Mouse (Mus musculus): ENCODE measurements at regions not wholly inside any gene's neighbourhood (a gene's known extent, or its start where the extent isn't known, plus 50 kb on each side); places are given as distances from the start of the nearest gene placed in this dataset.

DNA sequence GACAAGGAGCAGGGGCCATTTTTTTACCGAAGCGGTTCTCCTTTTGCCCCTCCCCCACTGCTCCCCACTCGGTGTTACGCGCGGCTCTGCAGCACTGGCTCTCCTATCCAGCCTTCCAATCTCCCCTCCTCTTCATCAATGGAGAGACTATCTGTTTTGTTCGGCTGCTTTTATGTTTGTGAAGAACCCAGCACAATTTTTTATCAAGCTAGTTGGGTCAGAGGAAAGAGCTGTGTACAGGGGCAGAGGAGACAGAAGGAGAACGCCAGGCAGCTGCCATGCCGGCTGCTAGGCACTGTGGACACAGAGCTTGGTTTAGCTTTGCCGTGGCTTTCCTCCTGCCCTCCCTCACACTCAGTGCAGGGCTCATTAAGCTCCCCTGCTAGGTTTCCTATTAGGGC lies 280.3 kb downstream of the Sox11 start:
- DNase-seq (ENCODE audit: low read depth, low spot score) = no peak

DNA sequence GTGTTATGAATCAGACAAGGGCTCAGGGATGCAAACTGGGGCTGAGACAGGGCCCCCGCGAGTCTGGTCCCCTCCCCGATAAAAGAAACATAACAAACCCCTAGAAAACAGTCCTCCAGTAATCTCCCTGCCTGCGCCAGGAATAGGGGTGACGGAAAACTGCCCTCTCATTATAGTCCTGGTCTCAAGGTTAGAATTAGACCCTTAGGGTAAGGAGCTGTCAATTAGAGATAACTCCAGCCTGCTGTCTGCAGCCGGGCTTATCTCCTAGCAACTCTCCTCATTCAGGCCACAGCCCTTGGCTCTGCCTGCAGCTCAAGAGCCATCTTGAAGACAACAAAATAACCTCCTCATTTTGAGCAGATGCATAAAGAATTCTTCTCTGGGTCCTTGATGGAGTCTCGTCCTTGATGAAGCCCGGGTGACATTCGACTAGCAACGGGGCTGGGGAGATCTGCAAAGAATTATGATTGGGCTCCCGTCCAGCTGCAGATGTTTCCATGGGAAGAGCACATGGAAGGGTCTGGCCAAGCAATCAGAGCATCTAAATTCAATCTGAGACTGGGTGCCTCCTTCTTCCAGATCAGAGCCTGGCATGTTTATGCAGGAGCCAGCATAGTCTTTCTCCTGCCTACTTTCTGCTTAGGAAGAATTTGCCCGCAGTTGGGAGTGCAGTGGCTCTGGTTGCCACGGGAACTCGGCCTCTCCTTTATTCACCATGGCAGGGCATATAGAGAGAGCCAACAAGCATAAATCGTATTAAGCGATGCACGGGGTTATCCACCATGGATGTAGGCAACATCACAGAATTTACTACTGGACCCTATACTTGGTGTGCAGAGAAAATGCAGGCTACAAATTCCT lies 281.2 kb downstream of the Sox11 start:
- DNase-seq (ENCODE audit: low read depth, low spot score) = no peak

DNA sequence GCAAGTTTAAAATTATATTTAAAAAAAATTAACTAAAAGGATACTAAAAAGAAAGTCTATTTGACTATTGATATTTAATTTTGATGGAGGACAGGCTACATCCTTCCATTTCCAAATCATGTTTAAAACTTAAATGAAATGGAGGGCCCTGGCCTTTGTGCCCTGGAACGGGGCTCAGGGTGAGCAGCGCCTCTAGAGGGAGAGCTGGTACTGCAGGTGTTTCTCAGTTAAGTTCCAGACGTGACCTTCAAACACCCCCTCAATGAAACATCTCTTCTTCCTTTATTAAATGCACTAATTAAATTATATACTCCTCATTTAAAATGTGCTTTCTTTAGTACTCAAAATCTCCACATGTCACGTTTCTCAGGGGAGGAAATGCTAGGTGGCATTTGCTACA lies 282.5 kb downstream of the Sox11 start:
- DNase-seq (ENCODE audit: low read depth, low spot score) = no peak

DNA sequence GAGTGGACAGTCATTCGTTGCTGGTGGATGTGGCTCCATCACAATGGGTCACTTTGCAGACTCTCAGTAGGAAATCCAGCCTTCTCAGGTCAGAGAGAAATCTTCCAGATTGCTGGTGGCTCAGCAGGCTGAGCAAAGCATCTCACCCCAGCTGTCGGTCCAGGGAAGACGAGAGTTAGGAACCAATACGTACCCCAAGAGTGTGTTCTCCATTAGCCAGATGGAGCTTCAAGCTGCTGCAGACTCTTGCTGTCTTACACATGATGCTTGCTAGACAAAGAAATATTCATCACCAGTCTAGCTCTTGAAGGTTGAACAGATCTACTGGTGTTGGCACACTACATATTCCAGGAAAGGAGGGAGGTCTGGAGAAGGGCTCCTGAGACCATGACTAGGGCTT lies 288.0 kb downstream of the Sox11 start:
- DNase-seq (ENCODE audit: low read depth, low spot score) = no peak

DNA sequence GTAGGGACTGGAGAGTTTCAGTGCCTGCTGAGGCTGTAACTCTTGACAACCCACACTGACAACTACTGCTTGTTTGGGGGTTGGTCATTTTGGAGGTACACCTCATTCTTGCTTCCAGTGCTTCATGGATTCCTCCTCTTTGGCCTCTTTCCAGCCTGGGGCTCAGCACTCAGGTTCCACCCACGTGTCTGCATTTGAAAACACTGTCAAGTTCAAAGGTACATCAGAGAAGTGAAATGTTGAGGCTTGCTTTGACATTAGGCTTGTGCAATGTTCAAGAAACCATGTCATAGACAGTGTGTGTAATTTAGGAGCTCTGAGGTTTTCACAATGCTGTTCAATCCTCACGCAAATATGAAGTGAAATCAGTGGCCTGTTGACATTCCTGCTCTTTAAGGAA lies 304.5 kb downstream of the Sox11 start:
- DNase-seq (ENCODE audit: low read depth, low spot score) = no peak

DNA sequence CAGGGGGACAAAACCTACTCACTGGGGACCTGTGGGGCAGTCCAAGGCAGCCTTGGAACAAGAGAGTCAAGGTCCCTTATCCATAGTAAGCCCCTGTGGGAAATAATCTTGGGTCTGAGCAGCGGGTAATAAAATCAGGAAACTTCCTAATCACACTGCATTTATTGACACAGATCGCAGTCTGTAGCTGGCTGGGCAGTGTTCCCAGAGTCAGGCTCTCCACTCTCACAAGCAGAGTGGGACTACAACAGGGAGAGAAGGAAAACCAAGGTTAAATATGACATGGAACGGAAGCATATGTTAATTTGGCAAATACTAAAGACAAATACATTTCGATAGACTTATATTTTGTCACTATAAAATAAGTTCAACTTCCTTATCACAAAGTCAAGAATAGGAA lies 322.6 kb downstream of the Sox11 start:
- DNase-seq (ENCODE audit: low read depth, low spot score) = no peak

DNA sequence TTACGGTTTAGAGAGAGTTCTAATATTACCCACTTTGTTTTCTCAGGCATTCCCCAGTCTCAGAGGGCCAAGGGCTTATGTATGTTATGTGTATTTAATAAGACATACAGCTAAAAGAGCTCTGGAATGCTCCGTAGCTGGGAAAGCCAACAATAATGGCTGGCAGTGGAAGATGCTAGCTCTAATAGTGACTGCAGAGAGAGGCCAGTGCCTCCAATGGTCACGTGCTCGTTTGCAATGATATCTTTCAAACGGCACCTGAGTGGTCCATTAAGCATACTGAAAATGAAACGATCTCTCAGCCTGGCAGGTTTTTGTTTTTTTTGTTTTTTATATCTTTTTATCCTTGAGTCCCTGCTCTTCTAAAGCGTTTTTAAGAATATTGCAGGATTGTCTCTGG lies 324.0 kb downstream of the Sox11 start:
- no peak for DNase-seq (ENCODE audit: low read depth, low spot score)

DNA sequence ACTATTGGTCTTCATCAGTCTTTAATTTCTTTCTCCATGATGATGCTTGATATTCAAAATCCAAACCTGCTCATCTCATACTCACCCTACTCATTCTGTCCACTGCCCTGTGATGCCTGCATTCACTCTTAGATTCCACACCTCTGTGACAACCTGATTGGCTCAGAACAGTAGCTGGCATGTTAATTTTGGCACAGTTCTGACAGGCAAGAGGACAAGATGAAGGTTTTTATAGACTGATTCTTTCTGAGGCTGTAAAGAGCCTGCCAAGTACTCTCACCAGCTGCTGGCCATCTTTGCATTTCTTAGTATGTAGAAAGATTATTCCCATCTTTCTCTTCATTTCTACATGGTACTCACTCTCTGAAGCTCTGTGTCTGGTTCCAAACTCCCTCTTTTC lies 343.1 kb downstream of the Sox11 start:
- no peak for DNase-seq (ENCODE audit: low read depth, low spot score)

DNA sequence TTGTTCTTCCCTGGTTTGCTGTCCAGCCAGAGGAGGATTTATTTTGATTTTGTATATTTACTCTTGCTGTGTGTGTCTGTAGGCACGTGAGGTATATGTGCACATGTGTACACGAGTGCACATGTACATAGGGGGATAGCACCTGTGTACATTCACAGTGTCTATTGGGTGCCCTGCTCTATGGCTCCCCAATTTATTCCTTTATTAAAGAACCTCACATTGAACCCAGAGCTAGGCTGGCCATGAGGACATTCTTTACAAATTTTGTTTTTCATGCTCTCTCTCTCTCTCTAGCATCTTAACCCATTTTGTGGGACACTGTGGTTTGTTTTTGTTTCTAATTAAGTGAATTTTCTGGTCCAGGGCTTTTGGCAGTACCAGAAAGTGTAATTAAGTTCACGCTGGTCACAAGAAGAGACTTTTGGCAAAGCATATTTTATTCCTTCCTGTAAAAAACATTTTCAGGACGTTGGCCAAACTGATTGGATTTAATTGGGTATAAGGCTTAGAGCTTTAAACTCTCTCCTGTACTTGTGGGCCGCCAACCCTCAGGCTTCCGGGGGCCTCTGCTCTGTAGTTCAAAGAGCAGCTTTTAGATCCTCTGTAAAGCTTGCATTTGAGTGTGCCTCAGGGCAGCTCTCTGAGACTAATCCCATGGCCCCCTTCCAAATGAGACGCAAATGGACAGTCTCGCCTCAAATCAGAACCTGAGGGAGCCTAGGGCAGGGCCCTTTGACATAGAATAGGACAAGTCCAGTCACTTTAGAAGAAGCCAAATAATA lies 365.9 kb downstream of the Sox11 start:
- DNase-seq (ENCODE audit: low read depth, low spot score) = no peak

DNA sequence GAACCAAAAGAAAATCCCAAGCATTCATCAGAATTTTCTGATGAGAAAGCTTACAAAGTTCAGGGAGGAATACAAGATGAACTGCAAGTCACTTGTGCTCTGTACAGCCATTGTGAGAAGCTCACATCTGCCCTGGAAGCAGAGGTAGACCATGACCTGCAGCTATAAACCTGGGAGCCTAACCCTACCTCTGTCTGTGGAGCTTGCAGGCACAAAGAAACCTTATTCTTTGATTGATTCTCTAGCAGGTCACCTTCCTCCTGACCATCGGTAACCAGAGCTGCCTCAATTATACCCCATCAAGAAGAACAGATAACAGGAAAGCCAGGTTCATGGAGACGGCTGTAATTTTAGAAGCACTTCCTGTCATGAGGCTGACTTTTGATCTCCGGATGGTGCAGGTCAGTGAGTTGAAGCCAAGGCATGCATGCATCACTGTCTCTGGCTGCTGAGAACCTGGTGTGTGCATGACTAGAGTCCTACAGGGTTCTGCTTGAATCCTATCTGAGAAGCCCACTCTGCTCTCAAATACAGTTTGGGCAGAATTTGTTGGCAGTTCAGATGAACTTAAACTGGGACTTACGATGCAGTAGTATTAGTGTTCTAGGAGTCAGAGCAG lies 369.8 kb downstream of the Sox11 start:
- no peak for DNase-seq (ENCODE audit: low read depth, low spot score)

DNA sequence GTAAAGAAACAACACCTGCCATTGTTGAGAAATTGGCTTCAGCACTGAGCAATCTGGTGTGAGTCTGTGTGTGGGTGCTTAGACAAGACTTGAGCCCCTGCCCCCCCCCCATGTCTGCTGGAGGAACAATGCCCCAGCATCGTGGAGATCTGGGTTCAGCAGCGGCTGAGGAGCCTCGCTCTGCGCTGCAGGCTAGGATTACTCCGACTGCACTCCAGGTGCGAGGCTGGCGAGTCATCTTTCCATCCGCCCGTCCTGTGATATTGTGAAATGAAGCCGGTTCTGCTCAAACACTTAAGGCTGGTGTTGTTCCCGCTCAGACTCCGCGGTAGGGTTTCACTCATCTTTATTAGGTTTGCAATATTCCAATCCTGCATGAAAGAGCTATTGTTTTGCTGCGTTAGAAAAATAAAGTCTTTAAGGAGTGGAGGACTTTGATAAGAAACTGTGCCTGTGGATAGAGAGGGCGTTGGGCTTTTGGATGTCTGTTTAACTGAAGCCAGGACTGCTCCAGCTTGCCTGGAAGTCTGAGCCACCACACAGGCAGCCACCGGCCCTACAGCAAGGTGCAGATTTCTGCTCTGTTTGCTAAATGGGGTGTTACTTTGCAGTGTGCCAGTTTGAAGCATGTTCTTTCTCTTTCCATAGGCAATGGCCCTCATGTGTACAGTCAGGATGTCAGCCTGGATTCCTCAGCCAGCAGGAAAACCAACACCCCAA lies 375.2 kb downstream of the Sox11 start:
- DNase-seq (ENCODE audit: low read depth, low spot score) = no peak

DNA sequence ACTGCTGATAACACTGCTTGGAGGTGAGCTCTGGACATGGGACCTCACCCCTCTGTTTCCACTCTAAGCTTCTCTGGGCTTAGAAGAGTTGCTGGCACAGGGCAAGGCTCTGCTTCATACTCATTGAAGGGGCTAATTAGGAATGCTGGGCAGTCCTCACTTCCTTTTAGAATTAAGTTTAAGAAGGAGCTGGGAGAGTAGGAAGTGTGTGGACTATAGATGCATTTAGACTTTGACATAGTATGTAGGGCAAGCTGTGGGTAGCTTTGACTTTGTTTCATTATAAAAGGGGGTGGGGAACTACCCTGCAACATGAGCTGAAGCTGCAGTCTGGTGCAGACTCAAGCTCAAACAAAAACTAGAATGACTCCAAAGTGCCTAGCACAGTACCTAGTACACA lies 378.5 kb downstream of the Sox11 start:
- DNase-seq (ENCODE audit: low read depth, low spot score) = no peak

DNA sequence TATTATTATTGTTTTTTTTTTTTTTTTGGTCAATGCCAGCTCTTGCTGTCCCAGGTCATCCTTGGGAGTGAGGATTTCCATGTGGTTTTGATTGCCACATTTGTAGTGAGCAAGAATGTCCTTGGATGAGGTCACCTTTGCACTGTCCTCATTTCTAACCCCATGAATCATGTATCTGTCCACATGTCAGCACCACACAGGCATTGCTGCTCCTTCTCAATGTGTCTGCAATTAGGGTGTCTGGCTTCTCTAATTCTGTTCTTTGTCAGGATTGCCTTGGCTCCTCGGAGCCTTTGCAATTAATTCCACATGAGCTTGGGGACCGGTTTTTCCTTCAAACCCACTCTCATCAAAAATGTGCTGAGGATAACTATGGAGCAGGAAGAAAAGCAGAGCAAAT lies 402.5 kb downstream of the Sox11 start:
- DNase-seq (ENCODE audit: low read depth, low spot score) = no peak

DNA sequence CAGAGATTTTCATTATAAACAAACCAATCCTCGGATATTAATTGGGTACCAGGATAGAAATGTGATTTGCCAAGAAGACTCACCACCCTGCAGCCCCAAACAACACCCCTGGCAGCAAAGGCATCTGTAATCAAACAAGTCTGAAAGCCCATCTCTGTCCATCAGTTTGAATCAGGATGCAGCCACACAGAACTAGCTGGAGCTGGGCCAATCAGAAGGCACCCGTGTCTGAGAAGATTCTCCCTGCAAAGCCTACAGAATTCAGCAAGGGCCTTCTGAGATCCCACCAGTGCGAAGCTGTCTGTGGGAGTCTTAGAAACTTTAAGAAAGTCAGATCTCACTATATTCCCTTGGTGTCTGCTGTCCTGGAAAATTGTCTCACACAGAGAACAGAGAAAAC lies 404.5 kb downstream of the Sox11 start:
- no peak for DNase-seq (ENCODE audit: low read depth, low spot score)

DNA sequence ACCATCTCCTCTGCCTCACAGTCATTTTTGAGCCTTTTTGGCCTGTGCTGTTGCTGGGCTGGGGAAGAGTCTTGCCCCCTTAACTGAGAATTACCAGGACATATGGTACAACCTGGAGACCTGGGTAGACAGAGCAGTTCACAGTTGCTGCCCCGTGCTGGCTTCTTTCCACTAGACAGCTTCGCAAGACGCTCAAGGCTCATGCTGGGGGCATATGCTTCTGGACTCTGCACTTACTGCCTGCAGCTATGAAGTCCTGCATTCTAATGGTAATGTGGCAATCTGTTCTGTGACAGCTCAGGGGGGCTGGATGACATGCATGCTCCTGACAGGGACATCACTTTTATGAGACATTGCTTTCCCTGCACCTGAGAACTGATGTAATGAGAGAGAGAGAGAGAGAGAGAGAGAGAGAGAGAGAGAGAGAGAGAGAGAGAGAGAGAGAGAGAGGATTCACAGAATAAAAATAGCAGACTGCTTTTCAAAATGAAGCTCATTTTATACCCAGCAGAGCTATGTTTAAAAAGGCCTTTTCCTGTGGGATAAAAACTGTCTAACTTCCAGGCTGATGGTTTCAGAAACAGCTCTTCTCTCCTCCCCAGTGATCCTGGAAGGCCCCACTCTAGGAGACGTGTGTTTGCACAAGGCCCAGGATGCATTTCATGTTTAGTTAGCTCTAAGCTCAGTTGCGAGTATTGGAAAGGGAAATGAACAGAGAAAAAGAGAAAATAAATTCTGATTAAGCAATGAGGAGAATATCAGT lies 405.5 kb downstream of the Sox11 start:
- DNase-seq (ENCODE audit: low read depth, low spot score) = no peak

DNA sequence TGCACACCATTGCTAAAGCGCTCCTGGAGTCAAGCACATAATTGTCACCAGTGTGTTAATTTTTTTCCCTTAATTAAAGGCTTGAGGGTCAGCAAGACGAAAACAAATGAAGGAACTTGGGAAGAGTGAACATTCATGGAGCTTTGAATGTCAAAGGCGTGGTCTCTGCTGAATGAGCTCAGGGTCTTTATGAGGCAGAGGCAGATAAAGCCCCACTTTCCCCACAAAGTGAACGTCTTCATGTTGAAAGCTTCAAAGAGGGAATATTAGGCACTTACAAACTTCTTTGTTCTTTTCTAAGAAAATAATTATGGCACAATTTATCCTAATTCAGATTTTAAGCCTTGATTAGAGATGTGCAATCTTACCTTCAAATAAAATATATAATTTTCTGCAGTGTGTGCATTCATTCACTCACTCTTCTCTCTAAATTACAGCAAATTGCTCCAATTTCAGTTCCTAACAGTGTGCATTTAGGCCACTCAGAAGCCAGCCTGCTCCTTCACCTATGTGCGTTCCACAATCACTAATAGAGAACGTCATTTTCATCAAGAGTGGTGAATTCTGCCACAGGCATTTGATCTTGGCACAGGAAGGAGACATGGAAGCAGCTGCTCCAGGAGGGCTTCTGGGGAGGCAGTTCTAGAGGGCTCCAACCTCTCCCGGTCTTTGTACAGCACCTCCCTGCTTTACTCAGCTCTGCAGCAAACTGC lies 412.1 kb downstream of the Sox11 start:
- no peak for DNase-seq (ENCODE audit: low read depth, low spot score)

DNA sequence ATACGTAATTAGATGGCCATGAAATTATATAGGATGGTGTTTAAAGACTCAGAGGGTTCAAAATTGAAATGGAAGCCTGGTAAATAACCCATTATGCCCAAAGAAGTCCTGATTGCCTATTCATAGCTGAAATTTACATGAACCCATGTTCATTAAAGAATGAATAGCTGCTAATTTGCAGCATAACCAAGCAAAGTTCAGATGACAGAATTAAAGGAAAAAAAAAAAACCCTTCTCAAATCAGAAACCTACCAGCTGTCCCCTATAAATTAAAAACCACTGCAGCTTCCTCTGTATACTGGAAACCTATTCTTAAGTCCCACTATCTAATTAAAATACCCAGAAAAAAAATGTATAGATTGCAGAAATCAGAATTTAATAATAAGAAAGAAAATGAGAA lies 436.2 kb downstream of the Sox11 start:
- no peak for DNase-seq (ENCODE audit: low read depth, low spot score)

DNA sequence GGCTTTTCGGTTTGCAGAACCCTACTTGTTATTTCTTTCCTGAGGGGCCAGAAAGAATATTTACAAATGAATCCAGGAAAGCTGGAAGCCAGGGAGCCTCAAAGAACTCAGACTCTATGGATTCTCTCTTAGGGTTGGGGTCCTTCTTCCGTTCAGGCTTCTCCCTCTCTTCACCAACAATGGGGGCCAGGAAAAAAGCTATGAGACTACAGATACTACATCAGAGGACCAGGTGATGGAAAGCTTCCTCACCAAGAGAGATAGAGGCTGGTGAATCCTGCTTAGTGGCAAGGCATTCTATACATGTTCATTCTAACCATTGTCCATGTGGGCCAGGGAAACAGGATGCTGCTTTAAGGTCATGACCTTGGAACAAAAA lies 434.9 kb downstream of the Cmpk2 start:
- no peak for DNase-seq (ENCODE audit: low read depth, low spot score)

DNA sequence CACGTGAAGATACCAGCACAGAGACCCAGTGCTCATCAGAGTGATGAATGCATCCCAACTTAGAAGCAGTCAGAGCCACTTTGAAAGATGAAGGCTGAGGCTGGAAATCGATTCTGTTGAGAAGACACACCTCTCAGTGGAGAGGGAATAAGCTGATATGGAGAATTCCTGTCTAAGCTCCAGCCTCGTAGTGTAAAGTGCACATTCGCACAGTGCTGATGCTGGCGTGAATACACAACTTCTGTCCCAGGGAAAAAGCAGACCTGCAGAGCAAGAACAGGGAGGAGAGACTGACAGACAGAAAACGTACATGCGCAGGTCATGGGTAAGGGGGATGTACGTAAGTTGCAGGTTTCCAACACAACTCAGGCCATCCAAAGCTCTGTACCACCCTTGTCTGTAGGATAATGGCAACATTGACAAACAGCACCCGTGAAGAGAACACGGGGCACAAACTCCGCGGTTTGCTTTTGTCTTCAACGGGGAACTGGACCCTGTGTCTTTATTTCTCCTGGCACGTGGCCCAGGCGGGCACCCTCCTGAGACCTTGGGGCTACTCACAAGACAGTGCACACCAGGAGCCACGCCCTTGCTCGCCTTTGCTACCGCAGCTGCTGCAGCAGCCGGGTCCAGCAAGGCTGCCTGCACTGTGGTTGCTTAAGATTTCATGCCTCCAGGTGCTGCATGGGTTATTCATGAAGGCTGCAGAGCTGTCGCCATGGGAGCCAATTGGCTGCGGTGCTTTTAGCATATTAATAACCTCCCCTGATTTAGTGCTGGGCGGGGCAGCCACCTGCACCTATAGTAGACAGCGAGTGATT lies 434.3 kb downstream of the Cmpk2 start:
- DNase-seq (ENCODE audit: low read depth, low spot score) = no peak

DNA sequence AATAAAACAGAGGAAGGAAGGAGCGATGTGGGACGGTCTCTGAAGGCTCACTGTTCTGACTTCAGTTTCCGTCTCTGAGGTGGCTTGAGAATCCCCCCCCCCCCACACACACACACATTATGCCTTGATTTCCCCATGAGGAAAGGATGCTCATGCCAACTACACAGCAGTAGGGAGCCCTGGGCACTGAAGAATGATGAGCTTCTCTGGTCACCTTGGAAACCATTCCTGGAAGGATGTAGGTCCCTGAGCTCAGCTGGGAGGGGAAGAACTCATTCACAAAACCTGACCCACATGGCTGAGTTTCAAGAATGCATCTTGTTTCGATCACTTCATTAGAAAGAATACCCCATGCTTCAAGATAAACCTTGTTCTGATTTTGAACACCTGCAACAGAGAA lies 422.2 kb downstream of the Cmpk2 start:
- DNase-seq (ENCODE audit: low read depth, low spot score) = no peak

All from c-Kit-negative CD71-positive TER-119-positive erythroid progenitor cells, embryonic 14.5 days (primary cell).